Mouse (Mus musculus) embryonic fibroblast, embryonic 13.5 days (primary cell): ENCODE results near the gene Bpi.

Experiments used
- CTCF ChIP-seq: IDR thresholded peaks from 2 replicates; pipeline ENCODE4 v1.5.1; 2011; ENCODE audit warnings: mild to moderate bottlenecking, control low read depth, low read length, moderate library complexity, borderline replicate concordance; ENCODE audit not compliant: insufficient read depth
- POLR2A ChIP-seq: IDR thresholded peaks from 2 replicates; pipeline ENCODE4 v1.6.1; 2011; ENCODE audit warnings: low read depth, mild to moderate bottlenecking, control low read depth, low read length, moderate library complexity

GRCm38 (mm10) chr2:158228670-158229502 lies 29.0 kb upstream of the Bpi start, which contains the start of gene D630003M21Rik:
- no peak for TF ChIP-seq CTCF
- no peak for TF ChIP-seq POLR2A
